In the genomic region with DNA sequence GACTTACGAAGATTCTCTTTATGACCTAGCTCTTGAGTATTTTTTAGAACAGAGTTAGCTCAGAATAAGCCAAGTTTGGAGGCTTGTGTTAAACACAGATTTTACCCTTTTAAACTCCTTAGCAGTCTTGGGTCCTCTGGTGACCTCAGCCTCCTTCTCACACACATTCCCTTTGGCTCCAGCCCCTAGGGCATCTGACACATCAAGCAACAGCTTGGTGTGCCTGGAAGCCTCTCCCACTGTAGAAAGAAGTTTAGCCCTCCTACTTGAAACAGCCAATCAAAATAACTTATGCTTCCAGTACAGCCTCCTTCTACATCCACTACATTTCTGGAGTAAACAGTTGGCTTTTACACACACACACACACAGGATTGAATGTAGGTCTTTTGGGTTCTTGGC, we compare ENCODE assay signal across 14 mouse cellular contexts. TPM values are rescaled to one million over a fixed set of nuclear protein-coding genes. Genes with fewer than 3 reads are reported as not detected.
A peak's percentile ranks its signal among the peaks of the same experiment; 100 is the strongest.
DNase-seq lines count a peak whose midpoint lies in the region; ATAC-seq and TF ChIP-seq lines count a peak whose summit lies in the region.
"Had no signal": no experiment of that assay in that cellular context is flagged by ENCODE, and none has a peak within 500 bp of the region (broad histone marks: within the 10 kb centered on the region; RNA-seq: fewer than 3 reads in every experiment).

No protein-coding gene starts in this region.

- ATAC-seq in megakaryocyte, adult 5-6 weeks (ENCODE audit: poor library complexity, severe bottlenecking): no peak
- ATAC-seq in erythroblast, adult 5-6 weeks (replicated peaks; ENCODE audit: low FRiP score, poor library complexity, severe bottlenecking): no peak
- ATAC-seq: intestine, embryonic 16.5 days had no signal

- no peaks in the 10 kb centered on the region for H3K27me3 ChIP-seq in megakaryocyte, embryonic 14.5 days (replicated peaks)
- H3K27me3 ChIP-seq: limb, embryonic 12.5 days had no signal

- no peak for TF ChIP-seq CTCF in left cerebral cortex, adult 2 months (IDR thresholded peaks at IDR 0.05)

- DNase-seq in heart, adult 11 months: peak; percentile 96
- DNase-seq in heart, postnatal 36 days: no peak
- DNase-seq in kidney, postnatal 14 days: peak; percentile 41
- no peak for DNase-seq in frontal cortex, postnatal 36 days (ENCODE audit: low spot score in 2 of 2)
- DNase-seq in left cerebral cortex, adult 2 months (ENCODE audit: extremely low spot score in 1 of 2, low spot score in 2 of 2): no peak
- DNase-seq: adrenal gland, adult 8-10 months; spleen, adult 18-20 months; thymus, adult 2 months had no signal

- peaks cover 65% of the 10 kb centered on the region for H3K4me1 ChIP-seq in megakaryocyte, embryonic 14.5 days

- intact Hi-C loops in heart, postnatal 36 days (cut with DNase I): loop anchor here (5.0 kb wide), 2 partner anchors 88 to 123 kb away; no protein-coding TSS in a partner anchor
- intact Hi-C loops in left cerebral cortex, adult 2 months (cut with DNase I): loop anchor here (5.0 kb wide), 1 partner anchor 163 kb away; no protein-coding TSS in a partner anchor

- H3K9me3 ChIP-seq in megakaryocyte, embryonic 14.5 days: no peaks in the 10 kb centered on the region
- H3K9me3 ChIP-seq: hindbrain, embryonic 10.5 days; limb, embryonic 12.5 days had no signal

- H3K36me3 ChIP-seq in megakaryocyte, embryonic 14.5 days (replicated peaks; ENCODE audit: low read length): peaks cover 15% of the 10 kb centered on the region
- H3K36me3 ChIP-seq: hindbrain, embryonic 10.5 days; limb, embryonic 12.5 days had no signal

- peak overlapping the region; percentile 15 for H3K4me3 ChIP-seq in megakaryocyte, embryonic 14.5 days (replicated peaks)
- H3K4me3 ChIP-seq in left cerebral cortex, adult 2 months: no peak overlapping the region
- H3K4me3 ChIP-seq: limb, embryonic 12.5 days had no signal

- H3K27ac ChIP-seq in left cerebral cortex, adult 2 months: no peak overlapping the region
- H3K27ac ChIP-seq: hindbrain, embryonic 10.5 days; limb, embryonic 12.5 days had no signal

RNA-seq across cellular contexts. Expression of gene Gab2, which starts 2.8 kb away (rescaled TPM):
- total RNA-seq in heart, postnatal 36 days (2021): 10 to 100 TPM; 19.6 to 19.9 TPM
- 1.1 and 2.2 TPM in 2 replicates for polyA plus RNA-seq in megakaryocyte, embryonic 14.5 days (2012; ENCODE audit: insufficient read depth, low replicate concordance)
- 21.6 and 27.8 TPM in 2 replicates for total RNA-seq in megakaryocyte, adult 5-6 weeks (2015)
- 22.6 and 23.0 TPM in 2 replicates for total RNA-seq in megakaryocyte, adult 5-6 weeks (2017)
- 10 to 100 TPM; 14.3 to 14.4 TPM for total RNA-seq in left cerebral cortex, adult 2 months (2021)
- 2.9 and 3.3 TPM in 2 replicates for total RNA-seq in erythroblast, adult 5-6 weeks (2015; ENCODE audit: low replicate concordance)
- 2.9 and 4.9 TPM in 2 replicates for total RNA-seq in erythroblast, adult 5-6 weeks (2017; ENCODE audit: low replicate concordance)

Comparison
In these comparisons a context has a peak if more than half of its experiments do, and no peak if none do; other contexts are left out.
1. DNase-seq: peak in heart, adult 11 months (single experiment) and kidney, postnatal 14 days (single experiment); none in heart, postnatal 36 days (0 of 2), frontal cortex, postnatal 36 days (0 of 2) and left cerebral cortex, adult 2 months (0 of 2).